Mouse (Mus musculus) embryonic facial prominence, embryonic 14.5 days (tissue): ENCODE results near the gene Ccng1. TPM values are rescaled to one million over a fixed set of nuclear protein-coding genes. Genes with fewer than 3 reads are reported as not detected.
A peak's percentile ranks its signal among the peaks of the same experiment; 100 is the strongest.

ENCODE experiments used
- ATAC-seq: fragments of 200-750 bp; cut with Nextera tagmentation; 2 replicates; pipeline ENCODE4 v1.8.0; 2017; ENCODE audit warnings: low read depth, moderate number of reproducible peaks, moderate TSS enrichment
- DNase-seq: peaks from one replicate; pipeline ENCODE4 v3.0.0-alpha.2; 2015; ENCODE audit warnings: low spot score
- H3K27ac ChIP-seq: fragments of 300-500 bp; sonication (generic); replicated peaks from 2 replicates; pipeline ENCODE4 v1.5.1; 2014; ENCODE audit warnings: low read depth, mild to moderate bottlenecking, low read length, moderate library complexity
- H3K27me3 ChIP-seq: fragments of 300-500 bp; sonication (generic); replicated peaks from 2 replicates; pipeline ENCODE4 v1.6.1; 2014; ENCODE audit warnings: low read length; ENCODE audit not compliant: control insufficient read depth, insufficient read depth
- H3K36me3 ChIP-seq: fragments of 300-500 bp; sonication (generic); 2 replicates; pipeline ENCODE4 v1.6.1; 2014; ENCODE audit warnings: low read length, mixed read lengths; ENCODE audit not compliant: control insufficient read depth, insufficient read depth
- H3K4me1 ChIP-seq: fragments of 300-500 bp; sonication (generic); 2 replicates; pipeline ENCODE4 v1.6.1; 2014; ENCODE audit warnings: antibody characterized with exemption, low read length; ENCODE audit not compliant: control insufficient read depth, insufficient read depth
- H3K4me2 ChIP-seq: fragments of 300-500 bp; sonication (generic); 2 replicates; pipeline ENCODE4 v1.6.1; 2014; ENCODE audit warnings: low read depth, mild to moderate bottlenecking, low read length, moderate library complexity, mixed read lengths
- H3K4me3 ChIP-seq: fragments of 300-500 bp; sonication (generic); 2 replicates; pipeline ENCODE4 v1.5.1; 2014; ENCODE audit warnings: low read depth, mild to moderate bottlenecking, low read length
- H3K9ac ChIP-seq: fragments of 300-500 bp; sonication (generic); 2 replicates; pipeline ENCODE4 v1.6.1; 2014; ENCODE audit warnings: low read depth, mild to moderate bottlenecking, low read length, moderate library complexity, mixed read lengths
- H3K9me3 ChIP-seq: fragments of 300-500 bp; sonication (generic); 2 replicates; pipeline ENCODE4 v1.6.1; 2016; ENCODE audit warnings: low read length; ENCODE audit not compliant: control insufficient read depth
- WGBS: fragments of 180-500 bp; shearing (Covaris S2); extraction: QIAGEN DNeasy Blood & Tissue Kit; methylation state at CpG from one replicate; pipeline ENCODE4 v1.1.7; 2014; 5-methylcytosine and 5-hydroxymethylcytosine counted together
- polyA plus RNA-seq: library from polyadenylated mRNA; unstranded; fragments of >200 nt; fragmentation: Nextera tagmentation; extraction: Ambion mirVana; gene quantifications from 2 replicates; pipeline ENCODE4 v1.2.1, GENCODE M21; 2014

Ccng1 gene
- polyA plus RNA-seq, 1 experiment from 2014 or later, result 85.7 TPM

DNA sequence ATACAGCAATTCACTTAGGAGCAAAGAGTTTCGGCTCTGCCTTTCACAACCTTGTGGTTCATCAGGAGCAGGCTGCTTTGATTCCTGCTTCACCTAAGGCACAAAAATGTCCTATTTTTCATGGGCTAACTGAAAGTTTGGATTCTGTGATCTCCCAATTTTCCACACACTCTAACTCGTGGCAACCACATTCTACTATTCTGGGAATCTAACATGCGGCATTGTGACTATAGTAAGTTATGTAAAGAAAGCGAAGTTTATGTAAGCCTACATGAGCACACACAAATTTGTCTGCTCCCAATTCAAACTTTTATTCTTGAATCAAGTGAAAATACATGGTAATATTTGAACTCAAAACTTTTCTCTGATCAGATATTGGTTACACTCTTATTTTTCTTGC, 9.6 kb upstream of the Ccng1 start:
- Histone ChIP-seq H3K36me3 (no peaks in the 10 kb centered on the region), H3K4me3 (no peak overlapping the region), H3K9ac (no peak overlapping the region), H3K27me3 (no peaks in the 10 kb centered on the region), H3K27ac (no peak overlapping the region), H3K4me1 (no peaks in the 10 kb centered on the region), H3K4me2 (no peak overlapping the region), H3K9me3 (no peaks in the 10 kb centered on the region)
- WGBS, result 74% methylated on average over 4 of the region's 4 CpGs
- DNase-seq (no peak), ATAC-seq (no peak)

DNA sequence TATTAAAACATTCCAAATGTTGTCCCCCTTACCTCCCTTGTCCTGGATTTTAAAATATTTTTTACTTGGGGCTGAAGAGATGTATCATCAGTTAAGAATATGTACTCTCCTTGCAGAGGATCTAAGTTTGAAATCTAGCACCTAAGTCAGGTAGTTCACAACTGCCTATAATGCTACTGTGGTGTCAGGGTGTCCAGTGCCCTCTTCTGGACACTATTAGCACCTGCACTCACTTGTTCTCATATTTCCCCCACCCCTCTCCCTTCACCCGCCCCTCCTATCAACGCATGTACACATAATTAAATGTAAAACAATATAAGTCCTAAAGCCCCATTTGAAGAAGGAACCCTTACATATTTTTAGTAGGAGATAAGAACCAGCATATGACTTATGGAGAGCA, 8.3 kb upstream of the Ccng1 start:
- Histone ChIP-seq H3K27me3 (no peaks in the 10 kb centered on the region), H3K36me3 (no peaks in the 10 kb centered on the region), H3K9me3 (no peaks in the 10 kb centered on the region), H3K4me1 (no peaks in the 10 kb centered on the region), H3K4me2 (no peak overlapping the region), H3K27ac (no peak overlapping the region), H3K9ac (no peak overlapping the region), H3K4me3 (no peak overlapping the region)
- no peak for ATAC-seq
- WGBS, result 40% methylated on average over 2 of the region's 2 CpGs
- DNase-seq, result no peak

DNA sequence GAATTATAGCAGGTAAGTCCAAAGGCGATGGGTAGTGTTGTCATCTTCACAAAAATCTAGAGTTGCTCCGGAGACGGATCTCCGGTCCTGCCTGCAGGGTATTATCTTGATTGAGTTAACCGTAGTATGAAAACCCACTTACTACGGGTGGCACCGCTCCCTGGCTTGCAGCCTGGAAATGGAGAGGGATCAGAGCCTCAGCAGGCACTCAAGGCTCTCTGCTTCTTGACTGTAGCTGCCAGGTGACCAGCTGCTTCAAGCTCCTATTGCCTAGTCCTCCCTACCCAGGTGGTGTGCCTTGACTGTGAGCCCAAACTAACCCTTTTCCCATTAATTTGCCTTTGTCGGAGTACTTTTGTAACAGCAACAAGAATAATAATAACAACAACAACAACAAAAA, 4.8 kb upstream of the Ccng1 start:
- DNase-seq, result no peak
- H3K36me3 ChIP-seq, result no peaks in the 10 kb centered on the region
- no peak overlapping the region for H3K4me2 ChIP-seq
- no peak overlapping the region for H3K9ac ChIP-seq
- no peaks in the 10 kb centered on the region for H3K9me3 ChIP-seq
- no peaks in the 10 kb centered on the region for H3K4me1 ChIP-seq
- whole genome bisulfite sequencing, result 71% methylated on average over 8 of the region's 8 CpGs
- no peak overlapping the region for H3K4me3 ChIP-seq
- no peaks in the 10 kb centered on the region for H3K27me3 ChIP-seq
- ATAC-seq, result no peak
- H3K27ac ChIP-seq, result no peak overlapping the region

- Histone ChIP-seq H3K4me2 (peak overlapping the region; percentile 70; the same call in 1 of the 2 replicates), H3K36me3 (peaks cover 20% of the 10 kb centered on the region; the same call in 1 of the 2 replicates), H3K9me3 (no peaks in the 10 kb centered on the region), H3K4me1 (peaks cover 10% of the 10 kb centered on the region), H3K9ac (peak overlapping the region; percentile 80; the same call in 1 of the 2 replicates), H3K27ac (0 out of 2 replicates have a peak overlapping the region, but pooled peaks have one; percentile 52), H3K4me3 (no peak overlapping the region), H3K27me3 (no peaks in the 10 kb centered on the region)
- DNase-seq (no peak), ATAC-seq (no peak)
- 86% methylated on average over 8 of the region's 8 CpGs for WGBS
Measured at GRCm38 (mm10) chr11:40755968-40756367, 857 bp upstream of the Ccng1 start.

DNA sequence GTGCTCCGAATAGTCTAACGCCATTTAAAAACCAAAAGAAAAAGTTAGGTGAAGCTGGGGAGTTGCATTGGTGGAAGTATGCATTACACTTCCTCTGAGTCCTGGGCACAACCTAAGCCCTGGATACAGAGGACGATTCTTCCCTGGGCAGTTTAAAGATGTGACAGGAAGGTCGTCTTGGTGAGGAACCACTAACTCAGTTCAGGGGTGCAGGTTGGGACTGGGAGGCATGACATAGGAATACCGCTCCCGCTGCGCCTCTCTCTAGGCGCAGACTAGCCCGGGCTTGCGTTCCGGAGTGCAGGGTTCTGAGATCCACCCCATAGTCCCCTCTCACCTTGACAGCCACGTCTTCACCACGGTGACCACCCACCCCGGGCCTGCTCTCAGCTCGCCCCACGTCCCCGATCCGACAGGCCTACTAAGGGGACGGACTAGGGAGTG, 425 bp downstream of the Ccng1 start:
- Histone ChIP-seq H3K9ac (peak overlapping the region; percentile 80), H3K4me1 (peaks cover 10% of the 10 kb centered on the region), H3K4me2 (peak overlapping the region; percentile 70), H3K4me3 (peak overlapping the region; percentile 80), H3K9me3 (no peaks in the 10 kb centered on the region), H3K27me3 (no peaks in the 10 kb centered on the region), H3K36me3 (peaks cover 22% of the 10 kb centered on the region; the same call in 1 of the 2 replicates), H3K27ac (peak overlapping the region; percentile 68)
- DNase-seq, result peak; percentile 31
- WGBS, result 3% methylated on average over 17 of the region's 19 CpGs
- ATAC-seq, result peak; percentile 73

- DNase-seq (peak; percentile 55), ATAC-seq (no peak)
- 54% methylated on average over 6 of the region's 6 CpGs for WGBS
- H3K4me1 ChIP-seq, result peaks cover 10% of the 10 kb centered on the region
- no peaks in the 10 kb centered on the region for H3K27me3 ChIP-seq
- H3K9ac ChIP-seq, result no peak overlapping the region
- no peaks in the 10 kb centered on the region for H3K9me3 ChIP-seq
- H3K27ac ChIP-seq, result no peak overlapping the region
- H3K36me3 ChIP-seq, result peaks cover 25% of the 10 kb centered on the region; the same call in 1 of the 2 replicates
- peak overlapping the region; percentile 70 for H3K4me2 ChIP-seq
- peak overlapping the region; percentile 80 for H3K4me3 ChIP-seq
Measured at GRCm38 (mm10) chr11:40753836-40754235, 1.3 kb downstream of the Ccng1 start.

GRCm38 (mm10) chr11:40747716-40748115, 7.4 kb downstream of the Ccng1 start:
- Histone ChIP-seq H3K4me1 (no peaks in the 10 kb centered on the region), H3K27ac (no peak overlapping the region), H3K4me3 (no peak overlapping the region), H3K27me3 (no peaks in the 10 kb centered on the region), H3K9me3 (no peaks in the 10 kb centered on the region), H3K4me2 (no peak overlapping the region), H3K36me3 (peaks cover 18% of the 10 kb centered on the region; the same call in 1 of the 2 replicates), H3K9ac (no peak overlapping the region)
- no peak for DNase-seq
- WGBS, result 71% methylated on average over 2 of the region's 2 CpGs
- ATAC-seq, result no peak

DNA sequence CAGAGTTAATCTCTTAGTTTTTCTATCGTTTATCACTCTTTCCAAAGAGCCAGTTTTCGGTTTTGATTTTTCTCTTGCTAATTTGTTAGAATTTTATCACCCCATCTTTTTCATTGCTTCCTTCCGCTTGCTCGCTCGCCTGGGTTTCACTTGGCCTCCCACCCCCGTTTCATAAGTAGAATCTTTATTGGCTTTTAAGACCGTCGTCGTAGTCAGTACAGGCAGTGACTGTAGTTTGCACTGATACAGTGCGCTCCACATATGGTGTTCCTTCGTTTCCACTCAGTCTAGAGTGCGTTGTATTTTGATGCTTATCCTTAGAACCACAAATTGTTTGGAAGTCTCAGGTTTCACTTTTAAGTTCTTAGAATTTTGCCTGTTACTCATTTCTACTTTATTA, 8.8 kb downstream of the Ccng1 start:
- Histone ChIP-seq H3K4me3 (no peak overlapping the region), H3K4me2 (no peak overlapping the region; the same call in 1 of the 2 replicates), H3K9me3 (no peaks in the 10 kb centered on the region), H3K27me3 (no peaks in the 10 kb centered on the region), H3K36me3 (peaks cover 9% of the 10 kb centered on the region; the same call in 1 of the 2 replicates), H3K27ac (no peak overlapping the region), H3K4me1 (no peaks in the 10 kb centered on the region), H3K9ac (no peak overlapping the region)
- ATAC-seq (no peak), DNase-seq (no peak)
- 78% methylated on average over 12 of the region's 12 CpGs for WGBS

GRCm38 (mm10) chr11:40744348-40744747, 10.8 kb downstream of the Ccng1 start:
- H3K4me1 ChIP-seq, result no peaks in the 10 kb centered on the region
- H3K27ac ChIP-seq, result no peak overlapping the region
- ATAC-seq, result no peak
- no peaks in the 10 kb centered on the region for H3K27me3 ChIP-seq
- DNase-seq, result no peak
- no peaks in the 10 kb centered on the region for H3K9me3 ChIP-seq
- H3K9ac ChIP-seq, result no peak overlapping the region
- no peak overlapping the region for H3K4me2 ChIP-seq
- H3K36me3 ChIP-seq, result peaks cover 14% of the 10 kb centered on the region
- WGBS, result 80% methylated on average over 3 of the region's 3 CpGs
- H3K4me3 ChIP-seq, result no peak overlapping the region
